Mouse (Mus musculus) fibroblast of lung, adult 2 months (primary cell): ENCODE measurements around the gene Akr1d1.

Experiments used
- DNase-seq: peaks from one replicate; pipeline ENCODE4 v3.0.0-alpha.2; 2011; ENCODE audit warnings: low read depth

The Akr1d1 gene

DNA sequence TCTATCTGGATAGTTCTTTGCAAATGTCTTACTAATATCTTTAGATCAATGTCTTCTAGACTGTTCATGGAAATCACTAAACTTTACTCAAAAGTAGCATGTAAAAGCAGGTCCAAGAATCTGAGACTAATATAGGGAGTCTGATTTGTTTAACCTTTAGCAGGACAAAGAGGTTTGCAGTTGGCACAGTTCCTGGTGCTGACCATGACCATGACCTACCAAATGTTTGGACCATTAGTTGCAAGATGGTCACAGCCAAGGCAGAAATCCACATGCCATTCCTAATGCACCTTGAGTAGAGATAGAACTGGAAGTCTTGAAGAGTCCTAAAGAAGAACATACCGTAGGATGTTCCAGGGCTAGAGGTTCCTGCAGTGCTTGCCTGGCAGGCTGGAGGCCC is 37.4 kb downstream of the Akr1d1 start:
- no peak for DNase-seq

DNA sequence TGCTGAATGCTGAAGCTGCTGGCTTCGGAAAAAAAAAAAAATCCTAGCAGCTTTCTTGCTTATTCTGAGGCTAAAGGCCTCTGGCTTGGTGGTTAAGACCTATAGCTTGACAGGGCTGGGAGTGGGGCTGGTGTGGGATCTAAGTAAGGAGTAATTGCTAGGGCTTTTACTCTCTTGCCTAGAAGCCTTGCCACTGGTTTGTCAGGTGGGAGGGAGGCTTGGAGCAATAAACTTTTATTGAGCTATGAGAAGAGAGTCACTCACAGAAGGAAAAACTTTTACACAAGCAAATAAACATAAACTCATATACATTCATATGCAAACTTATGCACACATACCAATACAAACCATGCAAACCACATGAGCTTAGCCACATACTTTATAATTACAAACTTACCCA is 42.0 kb downstream of the Akr1d1 start:
- DNase-seq: no peak

DNA sequence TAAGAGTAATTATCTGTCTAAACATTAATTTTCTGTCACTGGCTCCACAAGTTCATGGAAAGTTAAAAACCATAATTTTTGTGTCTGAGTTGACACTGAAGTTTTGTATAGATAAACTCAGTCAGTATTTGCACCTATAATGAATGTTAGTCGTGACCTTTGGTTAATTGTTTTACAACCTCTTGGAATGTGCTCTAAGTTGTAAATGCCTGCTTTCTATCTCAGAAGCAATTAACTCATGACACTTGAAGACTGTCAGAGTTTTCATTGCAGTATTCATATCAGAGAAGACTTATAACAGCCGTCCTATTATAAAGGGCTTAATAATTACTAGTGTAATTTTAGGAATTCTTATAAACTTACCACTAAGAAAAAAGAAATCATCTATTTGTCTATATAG is 43.0 kb downstream of the Akr1d1 start:
- no peak for DNase-seq

DNA sequence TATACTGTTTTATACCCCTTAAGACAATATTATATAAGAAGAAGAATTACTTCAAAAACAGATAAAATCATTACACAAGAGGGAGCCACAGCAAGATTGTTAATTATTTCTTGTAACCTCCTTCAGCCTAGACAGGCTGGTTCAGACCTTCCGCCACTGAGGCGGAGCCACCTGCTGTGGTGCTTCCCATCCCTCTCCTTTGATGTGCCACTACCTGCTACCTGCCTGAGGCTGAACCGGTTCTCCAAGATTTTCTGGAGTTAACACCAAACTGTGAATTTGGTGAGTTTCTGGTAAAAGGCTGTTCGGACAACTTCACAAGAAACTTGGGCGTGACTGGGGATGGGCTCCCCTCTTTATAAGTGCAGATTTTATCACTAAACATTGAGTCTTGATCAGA is 50.5 kb downstream of the Akr1d1 start:
- DNase-seq: no peak

DNA sequence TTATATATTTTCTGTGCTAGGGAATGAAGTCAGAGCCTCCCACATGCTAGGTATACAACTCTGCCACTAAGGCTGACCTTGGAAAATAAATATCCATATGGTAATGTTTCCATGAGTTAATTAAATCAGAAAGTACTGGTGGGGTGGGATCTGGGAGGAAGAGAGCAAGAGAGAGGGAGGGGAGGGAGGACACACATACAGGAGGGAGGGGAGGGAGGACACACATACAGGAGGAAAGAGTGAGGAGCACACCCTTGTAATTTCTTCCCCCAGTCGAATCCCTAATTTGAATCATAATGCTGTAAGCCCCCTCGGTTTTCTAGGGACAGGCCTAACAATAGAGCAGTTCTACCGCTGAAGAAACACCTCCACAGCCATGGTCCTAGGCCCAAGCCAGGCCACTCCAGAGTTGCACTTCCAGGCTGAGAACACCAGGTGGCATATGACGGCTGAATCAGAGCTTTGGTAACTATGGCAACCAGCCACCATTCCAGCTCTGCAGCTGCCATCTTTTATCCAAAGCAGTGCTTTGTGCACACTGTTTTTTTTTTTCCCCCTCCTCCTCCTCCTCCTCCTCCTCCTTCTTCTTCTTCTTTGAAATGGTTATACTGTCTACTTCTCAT is 59.5 kb downstream of the Akr1d1 start:
- DNase-seq: no peak

DNA sequence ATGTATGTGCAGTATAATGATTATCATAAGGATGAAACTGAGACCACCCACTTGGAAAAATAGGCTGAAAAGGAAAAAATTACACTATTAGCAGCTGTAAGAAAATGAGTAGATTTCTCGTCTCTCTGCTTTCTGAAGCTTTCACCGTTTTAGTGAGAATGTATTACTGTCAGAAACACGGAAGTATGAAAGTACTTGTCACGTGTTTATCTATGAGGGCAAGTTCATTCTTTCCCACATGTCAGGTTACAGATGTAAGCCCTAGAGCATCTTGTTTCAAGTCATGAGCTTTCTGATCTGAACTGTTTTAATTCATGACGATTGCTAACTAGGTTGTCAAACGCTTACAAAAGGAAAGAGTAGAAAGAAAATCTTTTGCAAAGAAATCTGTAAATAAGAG is 60.8 kb downstream of the Akr1d1 start:
- DNase-seq: no peak

DNA sequence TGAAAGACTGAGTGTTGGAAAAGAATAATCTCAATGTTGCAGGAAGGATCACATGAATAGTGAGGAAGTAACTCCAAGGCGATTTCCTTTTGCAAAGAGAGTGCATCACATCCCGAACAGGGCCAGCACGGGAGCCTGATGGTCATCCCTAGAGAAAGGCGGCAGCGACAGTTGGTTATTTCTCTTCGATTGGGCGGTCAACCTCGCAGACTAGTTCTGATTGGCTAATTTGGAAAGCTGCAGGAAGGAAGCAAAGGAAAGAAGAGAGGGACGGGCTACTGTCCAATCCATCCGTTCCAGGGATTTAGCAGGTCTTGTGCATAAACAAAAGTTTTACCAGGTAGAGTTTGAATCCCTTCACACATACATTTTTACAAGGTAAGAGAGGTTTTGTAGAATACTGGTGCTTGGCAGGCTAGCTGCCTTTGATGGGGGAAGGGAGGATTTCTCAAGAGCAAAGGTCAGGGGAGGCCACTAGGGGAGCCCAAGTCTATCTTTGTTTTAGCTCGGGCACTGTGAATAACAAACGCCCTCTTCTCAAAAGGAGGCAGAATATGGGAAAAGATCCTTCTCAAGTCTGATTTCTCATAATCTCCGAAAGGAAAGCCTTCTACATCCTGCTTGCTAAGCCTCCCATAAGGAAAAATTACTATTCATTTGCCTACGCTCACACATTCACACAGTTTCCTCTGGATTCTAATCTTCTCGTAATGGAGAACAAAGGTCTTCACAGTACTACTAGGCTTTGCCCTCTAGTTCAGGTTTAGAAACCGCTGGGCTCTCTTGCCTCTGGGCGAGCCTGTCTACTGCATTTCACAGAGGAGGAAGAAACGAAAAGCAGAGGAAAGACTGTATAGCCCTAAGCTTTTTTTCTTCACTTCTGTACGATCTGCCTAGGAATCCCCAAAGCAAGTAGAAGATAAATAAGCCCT is 62.4 kb downstream of the Akr1d1 start:
- DNase-seq: no peak

DNA sequence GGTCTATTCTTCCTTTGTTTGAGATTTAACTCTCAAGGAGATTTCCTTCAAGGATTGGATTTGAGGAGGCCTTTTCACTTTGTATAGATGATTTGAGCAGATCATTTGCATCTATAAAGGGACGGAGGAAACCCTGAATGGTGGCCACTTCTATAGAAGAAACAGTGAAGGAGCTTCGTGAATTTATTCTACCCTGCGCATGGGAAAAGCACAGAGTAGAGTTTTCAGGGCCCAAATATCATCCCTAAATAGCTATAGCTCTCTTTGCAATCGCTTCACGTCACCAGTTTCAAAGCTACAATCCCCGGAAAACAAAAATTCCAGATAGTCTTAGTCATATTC is 63.0 kb downstream of the Akr1d1 start:
- no peak for DNase-seq

DNA sequence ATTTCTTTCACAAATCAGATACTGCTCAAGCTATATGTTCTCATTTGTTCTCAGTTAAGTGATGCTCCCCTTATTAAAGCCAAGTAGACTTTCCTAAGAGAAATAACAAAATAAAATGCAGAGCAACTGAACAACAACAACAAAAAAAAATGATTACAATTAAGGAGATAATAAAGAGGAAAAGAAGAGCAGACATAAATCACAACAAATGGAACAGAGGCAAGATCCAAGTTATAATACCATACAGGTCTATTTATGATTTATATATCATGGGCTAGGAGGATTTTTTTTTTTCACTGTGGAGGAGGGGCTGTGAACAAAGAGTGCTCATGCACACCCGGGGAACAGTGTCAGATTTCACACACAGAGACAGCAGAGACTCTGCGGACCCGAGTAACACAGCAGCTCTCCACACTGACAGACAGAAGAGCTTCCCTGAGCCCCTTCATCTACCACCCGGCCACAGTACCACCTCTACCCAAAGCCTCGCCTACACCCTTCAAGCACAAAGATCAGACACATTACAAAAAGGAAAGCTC is 63.6 kb downstream of the Akr1d1 start:
- no peak for DNase-seq

DNA sequence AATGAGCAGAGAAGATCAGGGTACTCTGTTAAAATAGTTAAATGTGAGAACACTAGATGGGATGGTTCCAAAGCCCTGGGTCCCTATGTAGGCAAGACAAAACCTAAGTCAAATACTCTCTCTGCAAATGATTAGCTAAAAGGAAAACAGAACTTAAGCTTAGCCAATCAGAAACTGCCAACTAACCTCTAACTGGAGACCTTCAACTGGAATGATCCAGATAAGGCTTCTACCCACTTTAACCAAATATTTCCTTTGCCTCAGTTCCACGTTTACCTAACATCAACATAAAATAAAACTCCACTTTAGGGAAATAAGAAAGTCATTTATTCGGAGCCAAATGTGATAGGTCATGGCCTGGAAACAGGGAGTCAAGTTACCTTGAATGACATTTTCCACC is 67.1 kb downstream of the Akr1d1 start:
- no peak for DNase-seq

DNA sequence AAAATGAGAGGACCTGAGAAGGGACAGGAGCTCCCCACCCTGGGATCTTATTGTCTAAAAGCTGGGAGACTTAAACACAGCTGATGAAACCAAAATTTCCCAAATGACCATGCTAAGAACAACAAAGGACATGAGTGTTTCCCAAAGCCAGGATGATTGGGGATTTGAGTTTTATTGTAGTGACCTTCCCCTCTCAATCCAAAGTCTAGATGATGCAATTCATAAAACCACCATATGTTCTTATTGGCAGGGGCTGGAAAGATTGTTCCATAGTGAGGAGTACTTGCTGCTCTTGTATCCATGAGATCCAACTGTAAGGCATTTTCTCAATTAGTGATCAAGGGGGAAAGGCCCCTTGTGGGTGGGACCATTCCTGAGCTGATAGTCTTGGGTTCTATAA is 68.1 kb downstream of the Akr1d1 start:
- no peak for DNase-seq

DNA sequence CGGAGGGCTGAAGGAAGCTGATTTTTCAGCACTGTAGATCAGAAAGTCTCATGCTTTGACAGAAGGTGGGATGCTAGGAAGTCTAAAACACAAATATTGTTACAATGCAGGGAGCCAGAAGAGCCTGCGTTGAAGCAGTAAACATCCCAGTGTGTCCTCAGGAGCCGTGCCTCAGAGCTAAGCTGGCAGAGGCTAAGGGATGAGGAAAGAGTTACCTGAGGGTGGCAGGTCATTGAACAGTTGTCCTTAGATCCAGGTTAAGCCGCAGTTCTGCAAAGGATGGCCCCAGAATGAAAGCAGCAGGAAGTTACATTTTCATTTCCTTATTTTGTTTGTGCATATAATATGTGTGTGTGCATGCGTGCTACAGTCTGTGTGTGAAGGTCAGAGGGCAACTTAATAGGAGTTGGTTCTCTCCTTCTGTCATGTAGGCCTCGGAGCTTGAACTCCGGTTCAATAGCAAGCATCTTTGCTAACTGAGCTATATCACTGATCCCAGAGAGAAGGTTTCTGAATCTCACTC is 71.1 kb downstream of the Akr1d1 start:
- DNase-seq: no peak

DNA sequence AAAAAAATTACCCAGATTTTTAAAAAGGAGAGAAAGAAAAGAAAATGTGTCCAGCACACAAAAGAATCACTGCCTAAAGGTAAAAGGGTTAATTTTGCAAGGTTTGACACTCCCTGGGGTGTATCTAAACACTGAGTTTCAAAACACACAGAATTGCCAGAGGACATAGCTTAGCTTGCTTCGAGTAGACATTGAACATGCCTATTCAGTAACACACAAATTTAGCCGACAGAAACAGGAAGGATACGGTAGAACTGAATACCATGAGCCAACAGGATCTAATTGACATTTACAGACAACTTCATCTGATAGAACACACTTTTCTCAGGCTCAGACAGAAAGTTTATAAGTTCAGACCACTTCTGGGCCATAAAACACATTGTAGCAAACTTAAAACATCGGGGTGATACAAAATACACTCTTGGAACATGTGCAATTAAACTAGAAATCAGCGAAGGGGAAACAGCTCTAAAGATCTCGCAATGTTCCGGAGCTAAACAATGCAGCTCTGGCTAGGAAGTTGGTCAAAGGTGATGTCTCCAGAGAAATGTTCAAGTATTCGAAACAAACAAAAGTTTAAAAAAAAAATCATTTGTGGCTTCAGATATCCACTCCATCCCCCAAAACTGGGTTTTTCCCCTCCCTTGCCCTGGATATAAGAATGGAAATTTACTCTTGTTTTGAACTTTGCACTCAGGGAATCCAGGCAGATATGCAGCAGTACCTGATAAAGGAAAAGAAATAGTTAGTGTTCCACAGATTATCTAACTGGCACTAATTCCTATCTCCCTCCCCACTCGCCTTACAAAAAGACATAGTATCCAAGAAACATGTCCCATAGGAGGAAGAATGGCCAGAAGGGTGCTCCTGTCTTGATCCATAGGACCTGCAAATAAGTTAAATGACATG is 73.1 kb downstream of the Akr1d1 start:
- no peak for DNase-seq

DNA sequence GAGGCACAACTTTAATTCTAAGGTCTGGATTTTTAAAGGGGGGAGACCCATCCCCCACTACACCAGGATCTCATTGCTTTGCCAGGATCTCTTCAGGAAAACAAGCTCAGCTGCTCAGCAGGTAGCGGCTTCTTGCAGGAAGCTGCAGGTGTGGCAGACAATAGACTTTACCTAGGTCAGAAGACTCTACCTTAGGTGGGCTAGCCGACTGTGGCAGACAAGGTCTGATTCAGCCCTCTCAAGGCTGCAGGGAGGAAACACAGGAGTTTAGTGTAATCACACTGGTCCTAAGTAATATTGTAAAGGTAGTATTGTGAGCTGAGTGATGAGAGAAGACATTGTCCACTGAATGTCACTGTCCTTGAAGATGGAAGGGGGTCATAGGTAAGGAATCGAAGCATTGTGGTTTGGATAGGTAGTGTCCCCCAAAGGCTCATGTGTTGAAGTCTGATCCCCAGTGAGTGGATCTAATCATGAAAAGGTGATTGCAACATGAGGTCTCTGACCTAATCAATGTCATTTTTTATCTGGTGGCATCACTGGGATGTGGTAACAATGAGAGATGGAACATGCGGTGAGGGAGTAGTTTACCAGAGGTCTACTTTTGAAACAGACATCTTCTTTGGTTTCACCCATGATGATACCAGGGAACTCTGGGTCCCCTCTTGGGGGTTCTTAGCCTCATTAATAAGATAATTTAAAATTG is 74.4 kb downstream of the Akr1d1 start:
- DNase-seq: no peak

DNA sequence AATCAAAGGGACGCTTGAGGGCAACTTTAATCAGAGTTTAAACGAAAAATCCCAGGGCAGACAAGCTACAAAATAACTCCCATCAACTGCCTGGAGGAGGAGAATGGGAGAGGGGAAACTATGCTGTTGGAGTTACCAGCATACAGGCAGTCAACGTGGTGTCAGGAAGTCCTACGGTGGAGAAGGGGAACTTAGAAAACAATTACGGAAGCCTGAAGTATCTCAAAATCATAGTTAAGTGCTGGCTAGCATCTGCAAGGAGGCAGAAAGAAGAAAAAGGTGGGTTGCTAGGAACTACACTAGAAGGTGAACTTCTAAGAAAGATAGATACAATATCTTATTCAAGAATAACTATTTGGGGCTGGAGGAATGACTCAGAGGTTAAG is 74.9 kb downstream of the Akr1d1 start:
- no peak for DNase-seq

DNA sequence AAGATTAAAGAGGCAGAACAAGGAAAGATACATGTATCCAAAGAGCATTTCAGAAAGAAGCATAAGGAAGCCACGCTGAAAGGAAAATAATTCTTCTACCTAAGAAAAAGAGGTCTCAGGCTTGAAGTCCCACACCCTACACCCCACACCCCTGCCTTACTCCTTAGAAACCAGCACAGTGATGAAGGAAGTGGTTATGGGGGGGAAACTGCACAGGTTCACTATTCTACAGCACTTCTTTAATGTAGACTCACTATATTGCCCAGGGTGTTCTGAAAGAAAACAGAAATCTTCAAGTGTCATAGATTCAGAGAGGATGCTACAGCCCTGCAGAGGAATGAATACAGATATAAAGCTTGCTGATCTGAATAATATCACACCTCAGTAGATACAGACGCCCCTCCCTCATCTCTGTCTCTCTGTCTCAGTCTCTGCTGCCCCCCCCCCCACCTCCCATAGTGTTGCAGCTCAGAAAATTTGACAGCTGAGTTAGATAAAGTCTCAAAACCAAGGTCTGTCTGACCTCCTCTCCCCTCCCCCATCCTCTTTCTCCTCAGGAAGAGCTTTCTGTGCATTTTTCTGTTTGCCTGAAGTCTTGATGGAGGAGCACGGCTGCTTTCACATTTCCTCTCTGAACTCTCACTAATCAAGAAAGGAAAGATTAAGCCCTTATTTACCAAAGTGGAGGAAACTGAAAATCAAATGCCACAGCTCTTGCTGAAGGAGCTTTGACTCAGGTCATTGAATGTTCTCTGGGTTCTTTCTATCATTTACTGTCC is 77.7 kb downstream of the Akr1d1 start:
- DNase-seq: no peak

DNA sequence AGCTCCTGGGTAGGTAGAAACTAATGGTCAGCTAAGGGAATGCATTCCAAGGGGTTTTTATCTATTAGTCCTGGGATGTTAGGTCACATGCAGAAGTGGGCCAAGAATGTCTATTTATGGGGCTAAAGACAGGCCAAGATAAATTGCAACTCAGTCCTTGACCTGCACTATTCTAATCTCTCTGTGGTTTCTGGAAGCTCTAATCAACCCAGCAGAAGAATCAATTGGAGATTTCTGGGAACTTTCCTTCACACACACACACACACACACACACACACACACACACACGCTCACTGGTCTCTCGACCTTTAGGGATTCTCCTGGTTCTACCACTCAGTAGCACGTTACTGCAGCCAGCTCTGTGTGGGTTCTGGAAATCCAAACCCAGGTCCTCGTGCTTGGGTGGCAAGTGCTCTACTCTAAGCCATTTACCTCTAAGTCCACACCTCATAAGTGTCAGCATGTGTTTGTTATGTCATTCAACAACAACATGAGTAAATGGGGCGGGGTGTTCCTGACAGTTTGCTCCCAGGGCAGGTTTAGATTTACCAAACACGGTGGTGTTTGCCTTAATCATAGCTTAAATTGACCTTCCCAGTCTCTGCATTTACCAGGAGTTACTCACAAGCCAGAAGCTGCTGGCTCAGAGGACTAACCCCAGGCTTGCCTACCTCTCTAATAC is 82.8 kb downstream of the Akr1d1 start:
- no peak for DNase-seq

DNA sequence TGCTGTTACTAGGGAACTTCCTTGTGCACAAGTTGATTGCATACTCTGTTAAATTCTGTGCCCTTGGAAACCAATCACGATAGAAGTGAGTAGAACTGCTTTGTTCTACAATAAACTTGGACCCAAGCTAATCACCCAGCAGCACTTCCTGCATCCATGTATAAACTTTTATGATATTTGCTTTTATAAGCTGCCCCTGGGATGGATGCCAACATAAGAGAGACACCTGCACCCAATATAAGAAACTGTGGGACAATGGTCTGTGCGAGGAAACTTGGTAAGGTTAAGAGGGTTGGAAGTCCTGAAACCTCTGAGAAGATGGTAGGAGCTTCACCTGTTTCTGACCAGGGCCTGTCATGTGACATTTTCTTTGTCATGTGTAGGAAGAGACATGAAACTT is 85.5 kb downstream of the Akr1d1 start:
- no peak for DNase-seq

DNA sequence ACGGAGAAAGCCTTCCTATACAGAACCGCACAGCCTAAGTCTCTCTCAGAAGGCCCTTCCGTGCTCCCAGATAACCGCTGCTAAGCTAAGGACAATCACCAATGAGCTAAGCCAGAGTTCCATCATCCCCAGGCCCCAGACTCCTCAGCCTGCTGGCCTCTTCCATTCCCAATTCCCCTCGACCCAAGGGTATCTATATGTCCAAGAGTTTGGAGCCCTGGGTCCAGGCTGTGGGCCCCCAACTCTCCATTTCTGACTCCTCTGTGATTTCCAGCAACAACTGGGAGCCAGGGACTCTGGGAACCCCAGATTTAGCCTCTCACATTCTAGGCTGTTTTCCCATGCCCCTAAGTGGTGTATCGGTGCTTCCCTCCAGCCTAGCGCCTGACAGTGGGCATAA is 86.2 kb downstream of the Akr1d1 start:
- no peak for DNase-seq

DNA sequence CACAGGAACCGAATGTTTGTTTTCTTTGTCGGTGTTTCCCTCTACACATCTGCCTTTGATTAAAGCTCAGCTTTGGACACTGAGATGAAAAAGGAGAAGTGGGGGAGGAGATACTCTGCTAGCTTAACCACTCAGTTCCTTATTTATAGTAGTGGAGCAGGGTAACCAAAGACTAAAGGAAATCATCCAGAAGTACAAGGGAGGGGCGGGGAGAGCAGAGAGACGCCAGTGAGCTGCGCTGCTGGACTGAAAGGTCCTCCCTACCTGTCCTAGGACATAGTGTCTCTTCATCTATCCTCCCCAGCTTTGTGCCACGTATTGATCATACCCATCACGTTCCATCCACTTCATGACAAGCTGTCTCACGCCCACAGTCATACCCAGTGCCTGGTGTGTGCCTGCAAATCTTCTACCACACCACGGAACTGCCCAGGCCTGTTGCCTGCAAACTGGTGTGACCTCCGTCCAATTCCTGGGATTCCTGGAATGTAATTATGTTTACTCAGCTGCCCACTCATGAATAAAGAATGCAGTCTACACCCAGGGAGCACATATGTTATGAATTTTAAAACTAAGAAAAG is 87.5 kb downstream of the Akr1d1 start:
- DNase-seq: peak; percentile 85
